Mouse (Mus musculus) megakaryocyte progenitor cell, adult 5-6 weeks (primary cell): ENCODE measurements around the gene Cracr2a. TPM values are rescaled to one million over a fixed set of nuclear protein-coding genes. Genes with fewer than 3 reads are reported as not detected.

Source experiments
- ATAC-seq: replicated peaks from 2 replicates; pipeline ENCODE4 v1.8.0; 2016; ENCODE audit warnings: mild to moderate bottlenecking, moderate TSS enrichment, inconsistent platforms; ENCODE audit not compliant: poor library complexity
- total RNA-seq, 2 experiments: library from RNA; stranded (forward) in 1 of 2; stranded (reverse) in 1 of 2; fragments of 157-497, 149-512 nt in 1 of 2; fragments of 200-1000 nt in 1 of 2; gene quantifications; 2 replicates each; pipeline versions ENCODE4 v1.2.3 to v1.2.4; 2015 to 2017

Cracr2a gene
- total RNA-seq, 2 experiments from 2014 or later, result 4.5 to 6.2 TPM

DNA sequence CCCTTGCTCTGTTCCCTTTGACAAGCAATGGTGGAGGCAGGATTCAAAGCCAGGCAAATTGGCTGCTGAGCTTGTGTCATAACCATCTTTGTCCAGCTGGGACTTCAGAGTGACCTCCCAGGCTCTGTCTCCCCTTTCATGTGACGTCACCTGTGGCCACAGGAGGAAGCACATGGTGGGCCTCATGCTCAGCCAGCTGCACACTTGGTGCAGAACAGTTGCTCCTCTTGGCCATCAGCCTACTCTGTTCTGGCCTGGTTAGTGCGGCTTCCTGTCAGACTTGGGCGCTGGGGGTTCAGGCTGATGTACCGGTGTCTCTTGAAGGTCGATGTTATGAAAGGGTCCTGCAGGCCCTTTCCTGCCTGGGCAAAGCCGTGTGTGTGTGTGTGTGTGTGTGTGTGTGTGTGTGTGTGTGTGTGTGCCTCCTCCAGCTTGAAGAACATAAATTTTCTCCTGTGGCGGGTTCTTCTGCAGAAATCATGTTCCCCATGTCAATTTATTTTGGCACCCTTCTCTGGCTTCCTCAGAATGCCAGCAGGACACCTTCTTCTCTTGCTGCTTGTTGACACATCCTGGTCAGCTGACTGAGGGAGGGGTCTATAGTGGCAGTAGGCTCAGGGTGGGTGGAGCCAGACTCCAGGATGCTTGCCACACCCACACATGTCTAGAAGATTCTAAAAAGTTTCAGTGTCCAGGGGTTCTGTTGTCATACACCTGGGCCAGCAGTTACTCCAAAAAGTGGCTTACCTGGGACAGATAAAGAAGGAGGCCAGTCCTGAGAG is 5.0 kb downstream of the Cracr2a start:
- ATAC-seq, result peak; percentile 56

GRCm38 (mm10) chr6:127571849-127572550 is 10.9 kb downstream of the Cracr2a start:
- no peak for ATAC-seq

- ATAC-seq, result peak; percentile 49
These were observed 12.8 kb downstream of the Cracr2a start for GRCm38 (mm10) chr6:127573779-127574463.

- no peak for ATAC-seq
These were observed 14.1 kb downstream of the Cracr2a start for GRCm38 (mm10) chr6:127575194-127575593.

- ATAC-seq, result peak; percentile 61
These were observed 16.6 kb downstream of the Cracr2a start for GRCm38 (mm10) chr6:127577688-127578087.

DNA sequence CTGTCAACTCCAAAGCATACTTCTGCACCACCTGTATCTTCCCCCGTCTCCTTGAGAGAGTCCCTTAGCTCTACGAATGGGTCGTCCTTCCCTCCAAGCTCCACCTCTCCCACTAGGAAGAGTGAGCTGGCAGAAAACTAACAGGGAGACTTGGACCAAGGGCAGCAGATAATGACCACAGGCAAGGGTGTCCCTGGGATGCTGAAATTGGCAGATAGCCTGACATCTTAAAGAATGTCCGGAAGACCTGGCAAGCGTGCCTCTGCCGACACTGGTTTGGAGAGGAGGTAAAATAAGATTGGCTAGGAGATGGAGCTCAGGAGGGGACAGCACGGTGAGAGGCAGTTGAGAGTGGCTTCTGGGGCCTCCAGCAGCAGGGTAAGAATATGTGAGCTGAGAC is 17.2 kb downstream of the Cracr2a start:
- no peak for ATAC-seq

DNA sequence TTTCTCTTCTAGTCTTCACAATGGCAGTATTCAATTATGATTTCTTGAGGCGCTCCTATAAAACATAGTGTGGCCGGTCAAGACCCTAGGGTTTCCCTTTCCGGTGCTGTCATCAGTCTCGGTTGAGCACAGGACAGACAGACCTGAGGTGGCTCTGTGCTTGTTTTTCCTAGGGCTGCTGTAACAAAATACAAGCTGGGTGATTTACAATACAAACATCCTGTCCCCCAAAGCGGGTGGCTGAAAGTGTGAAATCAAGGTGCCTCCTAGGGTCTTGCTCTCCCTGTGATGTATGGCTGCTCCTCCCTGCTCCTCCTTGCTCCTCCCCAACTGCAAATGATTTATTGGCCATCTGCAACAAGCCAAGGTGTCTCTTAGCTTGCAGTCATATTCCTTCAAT is 17.7 kb downstream of the Cracr2a start:
- no peak for ATAC-seq

- peak; percentile 36 for ATAC-seq
These were observed 20.8 kb downstream of the Cracr2a start for GRCm38 (mm10) chr6:127581915-127582314.

DNA sequence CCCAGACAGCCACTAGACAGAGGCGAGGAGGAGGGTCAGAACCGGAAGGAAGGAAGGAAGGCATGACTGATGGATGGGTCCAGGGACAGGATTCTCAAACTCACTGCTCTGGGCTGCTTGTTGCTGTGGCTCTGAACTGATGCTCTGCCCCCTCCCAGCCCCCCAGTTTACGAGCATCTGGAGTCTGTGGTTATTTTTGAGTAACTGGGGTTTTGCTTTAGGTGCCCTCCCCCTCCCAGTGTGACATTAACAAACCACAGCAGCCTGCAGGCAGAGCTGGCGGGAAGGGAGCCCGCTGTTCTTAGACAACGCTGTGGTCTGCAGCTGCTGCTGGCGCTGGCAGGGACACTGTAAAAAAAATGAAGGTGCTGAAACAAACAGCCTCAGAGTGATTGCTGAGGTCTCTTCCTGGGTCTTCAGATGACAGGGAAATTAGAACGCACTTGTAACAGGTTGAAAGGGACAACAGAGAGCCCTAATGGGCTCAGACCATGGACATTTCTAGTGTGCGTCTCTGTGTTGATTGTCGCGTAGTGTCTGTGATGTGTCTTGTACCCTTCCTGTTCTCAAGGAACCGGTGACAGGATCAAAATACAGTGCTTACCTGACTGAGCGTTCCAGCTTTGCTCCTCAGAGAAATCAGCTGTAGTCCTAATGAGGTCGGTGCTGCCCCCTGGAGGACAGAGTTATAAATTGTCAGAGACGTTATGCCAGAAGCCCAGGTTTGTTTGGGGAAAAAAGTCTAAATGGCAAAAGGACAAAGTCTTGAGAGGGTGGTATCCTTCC is 21.4 kb downstream of the Cracr2a start:
- peak; percentile 65 for ATAC-seq

- ATAC-seq, result peak; percentile 42
These were observed 30.3 kb downstream of the Cracr2a start for GRCm38 (mm10) chr6:127591467-127591866.

GRCm38 (mm10) chr6:127593487-127593886 is 32.3 kb downstream of the Cracr2a start:
- ATAC-seq, result peak; percentile 75

- no peak for ATAC-seq
These were observed 38.1 kb downstream of the Cracr2a start for GRCm38 (mm10) chr6:127599280-127599679.

DNA sequence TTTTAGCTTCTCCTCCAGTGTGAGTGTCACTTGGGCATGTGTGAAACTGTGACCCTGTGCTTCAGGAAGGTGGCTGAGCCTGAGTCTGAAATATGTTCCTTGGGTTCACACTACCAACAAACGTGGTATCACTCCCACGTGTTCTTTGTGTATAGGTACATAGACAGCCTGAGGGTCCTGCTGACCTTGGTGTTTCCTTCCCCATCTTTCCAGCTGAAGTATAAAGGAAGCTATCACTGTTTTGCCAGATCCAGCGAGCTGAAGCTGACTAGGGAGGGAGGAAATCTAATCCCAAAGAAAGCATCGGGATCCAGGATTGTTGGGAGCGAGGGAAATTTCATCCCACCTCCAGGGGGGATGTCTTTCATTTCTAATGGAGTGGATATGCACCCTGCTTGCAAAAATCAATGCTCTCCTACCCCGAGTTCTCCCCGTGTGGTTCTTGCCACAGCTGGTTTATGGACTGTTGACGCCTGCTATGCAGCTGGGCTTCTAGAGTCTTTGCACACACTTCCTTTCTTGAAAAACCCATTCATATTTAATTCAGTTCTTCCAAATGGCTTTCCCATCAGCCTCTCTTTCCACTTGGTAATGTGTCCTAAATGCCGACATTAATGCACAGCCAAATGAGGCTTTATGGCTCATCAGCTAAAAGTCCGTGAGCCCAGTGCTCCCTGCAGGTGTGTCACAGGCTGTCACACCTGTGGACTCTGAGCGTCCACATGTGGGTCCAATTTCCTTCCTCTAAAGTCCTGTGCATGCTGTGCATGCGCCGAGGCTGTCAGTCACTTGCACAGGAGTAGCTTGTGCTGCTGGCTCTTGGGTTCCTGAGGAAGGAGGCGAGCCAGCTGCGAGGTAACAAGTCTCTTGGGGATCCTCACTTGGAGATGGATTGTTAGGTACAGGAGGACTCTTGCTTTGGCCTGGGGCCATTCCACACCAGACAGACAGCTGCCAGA is 44.2 kb downstream of the Cracr2a start:
- ATAC-seq, result no peak

DNA sequence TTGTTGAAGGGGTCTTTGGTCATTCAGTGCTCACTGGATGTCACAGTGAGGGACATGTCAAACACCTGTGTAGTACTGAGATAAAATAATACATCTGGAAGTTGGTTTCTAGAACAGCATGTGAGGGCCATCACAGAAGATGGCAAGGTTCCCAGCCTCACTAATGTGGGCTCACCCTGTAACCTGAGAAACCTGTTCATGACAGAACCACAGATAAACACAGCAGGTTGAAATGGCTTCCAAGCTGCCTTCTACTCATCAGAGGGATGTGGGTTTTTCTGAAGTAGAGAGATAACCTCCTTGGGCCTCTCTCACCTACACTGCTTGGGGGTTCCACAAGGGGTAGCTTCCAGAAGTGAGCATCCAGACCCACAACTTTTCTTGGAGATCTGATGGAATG is 48.5 kb downstream of the Cracr2a start:
- no peak for ATAC-seq

DNA sequence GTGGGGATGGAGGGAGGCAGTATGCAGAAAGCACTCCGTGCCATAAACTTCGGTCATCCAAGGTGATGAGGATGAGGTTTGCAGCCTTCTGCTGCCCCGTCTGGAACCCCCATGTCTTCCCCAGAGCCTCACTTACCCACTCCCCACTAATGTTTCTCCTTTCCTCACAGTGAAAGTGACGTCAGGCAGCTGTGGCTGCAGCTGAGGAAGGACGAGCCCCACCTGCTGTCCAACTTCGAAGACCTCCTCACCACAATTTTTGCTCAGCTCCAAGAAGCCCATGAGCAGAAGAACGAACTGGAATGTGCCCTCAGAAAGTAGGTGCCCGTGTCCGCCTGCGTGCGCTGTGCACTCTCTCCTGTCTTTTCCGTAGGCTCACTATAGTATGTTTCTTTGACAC is 50.1 kb downstream of the Cracr2a start:
- ATAC-seq, result no peak

DNA sequence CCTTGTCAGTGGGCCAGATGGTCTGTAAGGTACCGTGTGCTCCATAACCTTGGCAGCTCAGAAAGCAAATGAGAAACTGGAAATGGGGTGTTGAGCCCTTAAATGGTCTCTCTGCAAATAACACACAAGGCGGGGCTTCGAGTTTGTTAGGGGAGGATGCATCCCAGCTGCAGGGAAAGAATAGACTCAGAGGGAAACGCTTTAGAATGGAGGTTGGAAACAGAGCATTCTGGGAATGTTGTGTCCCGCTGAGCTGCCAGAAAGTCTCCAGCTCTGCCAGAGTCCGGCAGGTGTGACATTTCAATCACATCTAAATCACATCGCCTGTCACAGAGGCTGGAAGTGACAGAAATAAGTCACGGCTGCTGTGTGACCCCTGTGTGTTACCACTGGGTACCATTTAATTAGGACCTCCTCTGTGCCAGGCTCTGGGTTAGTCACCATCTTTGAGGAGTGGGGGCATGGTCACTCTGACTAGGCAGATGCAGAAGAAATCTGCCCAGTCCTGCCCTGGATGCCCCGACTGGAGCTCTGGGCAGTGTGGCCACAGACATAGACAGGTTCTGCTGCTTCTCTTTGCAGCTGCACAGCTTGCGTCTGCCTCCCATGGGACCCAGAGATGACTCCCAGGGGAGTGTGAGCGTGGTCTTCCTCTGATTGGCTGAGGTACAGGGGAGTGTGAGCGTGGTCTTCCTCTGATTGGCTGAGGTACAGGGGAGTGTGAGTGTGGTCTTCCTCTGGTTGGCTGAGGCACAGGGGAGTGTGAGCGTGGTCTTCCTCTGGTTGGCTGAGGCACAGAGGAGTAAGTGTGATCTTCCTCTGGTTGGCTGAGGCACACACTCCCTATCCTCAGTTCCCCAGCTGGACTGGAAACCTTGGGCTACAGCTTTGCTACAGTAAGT is 53.2 kb downstream of the Cracr2a start:
- 0 out of 2 replicates have a peak, but pooled peaks have one; percentile 7 for ATAC-seq

- ATAC-seq, result peak; percentile 46
These were observed 55.5 kb downstream of the Cracr2a start for GRCm38 (mm10) chr6:127616623-127617022.

DNA sequence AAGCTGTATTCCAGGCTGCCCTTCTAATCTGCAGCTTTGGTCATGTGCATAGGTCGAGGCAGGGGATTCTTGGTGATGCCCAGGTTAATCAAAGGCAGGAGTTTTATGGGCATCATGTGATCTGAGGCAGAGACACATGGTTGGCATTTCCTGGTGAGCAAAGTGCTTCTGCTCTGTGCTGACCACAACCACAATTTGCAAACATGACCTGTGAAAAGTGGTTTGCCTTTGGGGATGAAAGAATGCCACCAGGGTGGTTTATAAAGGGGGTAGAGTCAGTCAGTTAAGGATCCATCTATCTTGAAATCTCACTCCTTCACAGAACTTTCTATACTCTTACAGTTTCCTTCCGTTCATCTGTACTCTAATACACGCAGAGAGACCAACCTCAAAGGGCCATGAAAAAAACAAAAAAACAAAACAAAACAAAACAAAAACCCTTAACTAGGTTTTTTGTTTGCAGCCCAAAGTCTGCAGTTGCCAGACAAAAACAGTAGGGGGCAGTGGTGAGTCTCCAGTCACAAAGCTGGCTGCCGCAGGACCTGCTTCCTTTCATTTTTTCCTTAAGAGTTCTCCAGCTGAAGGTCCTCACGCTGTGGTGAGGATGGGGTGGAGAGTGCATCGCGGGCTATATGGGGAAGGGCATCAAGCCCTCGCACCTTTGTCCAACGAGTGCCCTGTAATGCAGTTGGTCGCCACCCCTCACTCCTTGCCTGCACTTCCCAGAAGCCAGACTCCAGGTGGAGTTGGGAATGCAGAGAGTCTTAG is 56.3 kb downstream of the Cracr2a start:
- ATAC-seq, result peak; percentile 69
